Mouse (Mus musculus) G1E-ER4 (cell line): ENCODE results near the gene Gm20449. TPM values are rescaled to one million over a fixed set of nuclear protein-coding genes. Genes with fewer than 3 reads are reported as not detected.
"Not testable (repeated sequence)": the region's sequence is repeated elsewhere in the genome, so short reads cannot be mapped to it uniquely, and the experiment has no call there.

Experiments used
- GATA1 ChIP-seq: IDR thresholded peaks from one replicate; pipeline ENCODE4 v1.8.0; 2012; ENCODE audit warnings: low read length, inconsistent platforms
- polyA plus RNA-seq: library from polyadenylated mRNA; stranded (reverse); fragments of >175 nt; gene quantifications from 2 replicates; pipeline ENCODE4 v1.2.3, GENCODE M21; 2012

Gm20449 gene
- polyA plus RNA-seq, result not detected in 2 replicates

- no peak for TF ChIP-seq GATA1
Measured at GRCm38 (mm10) chr7:41499389-41500049, at the start of gene Gm20449, which contains the start of gene AW146154. TSS of gene Gm20449 (minus strand) at chr7:41499417. TSS of gene AW146154 (minus strand) at chr7:41499890.

- TF ChIP-seq GATA1, result no peak
Measured at GRCm38 (mm10) chr7:41512672-41513071, 13.5 kb upstream of the Gm20449 start.

GRCm38 (mm10) chr7:41512207-41512606 lies 13.0 kb upstream of the Gm20449 start:
- no peak for TF ChIP-seq GATA1

- TF ChIP-seq GATA1, result no peak
Measured at GRCm38 (mm10) chr7:41502402-41502801, 3.2 kb upstream of the Gm20449 start.

- TF ChIP-seq GATA1, result no peak
Measured at GRCm38 (mm10) chr7:41500151-41500934, 1.1 kb upstream of the Gm20449 start.

- TF ChIP-seq GATA1, result no peak
Measured at GRCm38 (mm10) chr7:41497871-41498270, 1.3 kb downstream of the Gm20449 start.

GRCm38 (mm10) chr7:41451864-41452263 lies 47.4 kb downstream of the Gm20449 start:
- TF ChIP-seq GATA1, result no peak

GRCm38 (mm10) chr7:41448596-41448995 lies 50.6 kb downstream of the Gm20449 start, which contains the start of gene Vmn2r57:
TSS of gene Vmn2r57 (minus strand) at chr7:41448696.
- TF ChIP-seq GATA1, result not testable (repeated sequence)

GRCm38 (mm10) chr7:41394130-41394529 lies 105.1 kb downstream of the Gm20449 start:
- no peak for TF ChIP-seq GATA1

- TF ChIP-seq GATA1, result no peak
Measured at GRCm38 (mm10) chr7:41393048-41393971, 105.9 kb downstream of the Gm20449 start, which contains the start of gene AI987944. TSS of gene AI987944 (minus strand) at chr7:41393379.

Other genes with a start within 250 kb of the Gm20449 start
- gene AI987944, start 106.0 kb downstream of the Gm20449 start, polyA plus RNA-seq, result 0.39 and 0.68 TPM in 2 replicates
- not detected in 2 replicates for gene Vmn2r57, start 50.7 kb downstream of the Gm20449 start, polyA plus RNA-seq
- 0.19 and 0.29 TPM in 2 replicates for gene AW146154, start 473 bp upstream of the Gm20449 start, polyA plus RNA-seq
- 0.71 and 0.94 TPM in 2 replicates for gene Gm6871, start 74.2 kb upstream of the Gm20449 start, polyA plus RNA-seq
- 0.83 and 1.0 TPM in 2 replicates for gene 2610021A01Rik, start 99.8 kb upstream of the Gm20449 start, polyA plus RNA-seq
- gene Zfp788, start 133.8 kb upstream of the Gm20449 start, polyA plus RNA-seq, result 0.10 and 0.40 TPM in 2 replicates